Mouse (Mus musculus): ENCODE results near the gene Atg14. TPM values are rescaled to one million over a fixed set of nuclear protein-coding genes. Genes with fewer than 3 reads are reported as not detected.

Atg14 gene
- polyA plus RNA-seq, 1 experiment from 2014 or later: 19.3 TPM

GRCm38 (mm10) chr14:47493592-47494361 lies 76.7 kb downstream of the Atg14 start:
- Histone ChIP-seq H3K9me3 (no peaks in the 10 kb centered on the region), H3K36me3 (no peaks in the 10 kb centered on the region), H3K4me1 (replicated peaks) (peaks cover 11% of the 10 kb centered on the region), H3K9ac (no peak overlapping the region), H3K4me3 (no peak overlapping the region), H3K27me3 (no peaks in the 10 kb centered on the region), H3K4me2 (no peak overlapping the region), H3K27ac (replicated peaks) (no peak overlapping the region)
- ATAC-seq (ENCODE audit: low read depth): no peak
- WGBS: 98% methylated on average over 2 of the region's 2 CpGs

Other genes starting within 250 kb of the Atg14 start
- 2.0 TPM in 2 replicates for gene Lgals3, start 202.9 kb downstream of the Atg14 start, polyA plus RNA-seq (2015; fragmentation: Nextera tagmentation; extraction: Ambion mirVana)
- gene Dlgap5, start 152.2 kb downstream of the Atg14 start, polyA plus RNA-seq (2015; fragmentation: Nextera tagmentation; extraction: Ambion mirVana): 9.1 and 12.2 TPM in 2 replicates
- 23.6 and 24.0 TPM in 2 replicates for gene Fbxo34, start 120.2 kb downstream of the Atg14 start, polyA plus RNA-seq (2015; fragmentation: Nextera tagmentation; extraction: Ambion mirVana)
- 64.6 and 73.2 TPM in 2 replicates for gene Ktn1, start 77.8 kb upstream of the Atg14 start, polyA plus RNA-seq (2015; fragmentation: Nextera tagmentation; extraction: Ambion mirVana)